Mouse (Mus musculus) liver, postnatal 0 days (tissue): Measurements from ENCODE around the gene Leo1. TPM values are rescaled to one million over a fixed set of nuclear protein-coding genes. Genes with fewer than 3 reads are reported as not detected.
A peak's percentile ranks its signal among the peaks of the same experiment; 100 is the strongest.

ENCODE experiments used
- ATAC-seq: fragments of 200-750 bp; cut with Nextera tagmentation; 2 replicates; pipeline ENCODE4 v1.8.0; 2017; ENCODE audit warnings: mild to moderate bottlenecking, moderate library complexity
- DNase-seq: peaks from one replicate; pipeline ENCODE4 v3.0.0-alpha.2; 2016
- H3K27ac ChIP-seq: fragments of 300-500 bp; sonication (generic); 2 replicates; pipeline ENCODE4 v1.5.1; 2014; ENCODE audit warnings: antibody characterized with exemption, moderate library complexity, mild to moderate bottlenecking, low read depth
- H3K27me3 ChIP-seq: fragments of 300-500 bp; sonication (generic); 2 replicates; pipeline ENCODE4 v1.6.1; 2014; ENCODE audit warnings: low read length, control low read depth, mixed read lengths; ENCODE audit not compliant: insufficient read depth
- H3K36me3 ChIP-seq: fragments of 300-500 bp; sonication (generic); replicated peaks from 2 replicates; pipeline ENCODE4 v1.6.1; 2014; ENCODE audit warnings: mild to moderate bottlenecking, control low read depth, low read length, moderate library complexity, mixed read lengths; ENCODE audit not compliant: insufficient read depth
- H3K4me1 ChIP-seq: fragments of 300-500 bp; sonication (generic); 2 replicates; pipeline ENCODE4 v1.6.1; 2014; ENCODE audit warnings: antibody characterized with exemption, mild to moderate bottlenecking, control low read depth; ENCODE audit not compliant: insufficient read depth
- H3K4me2 ChIP-seq: fragments of 300-500 bp; sonication (generic); 2 replicates; pipeline ENCODE4 v1.6.1; 2014; ENCODE audit warnings: low read depth, mild to moderate bottlenecking, low read length, moderate library complexity, mixed read lengths
- H3K4me3 ChIP-seq: fragments of 300-500 bp; sonication (generic); 2 replicates; pipeline ENCODE4 v1.5.1; 2014; ENCODE audit warnings: low read depth, low read length
- H3K9ac ChIP-seq: fragments of 300-500 bp; sonication (generic); replicated peaks from 2 replicates; pipeline ENCODE4 v1.6.1; 2014; ENCODE audit warnings: mild to moderate bottlenecking, moderate library complexity
- H3K9me3 ChIP-seq: fragments of 300-500 bp; sonication (generic); 2 replicates; pipeline ENCODE4 v1.6.1; 2016; ENCODE audit warnings: mild to moderate bottlenecking, control low read depth, low read length, mixed read lengths
- CTCF ChIP-seq: sonication (generic); IDR thresholded peaks from 2 replicates; pipeline ENCODE4 v1.5.1; 2016; ENCODE audit warnings: antibody characterized with exemption, low read depth
- EP300 ChIP-seq: IDR thresholded peaks from 2 replicates; pipeline ENCODE4 v1.6.1; 2016; ENCODE audit warnings: antibody characterized with exemption, low read depth, mild to moderate bottlenecking
- WGBS: fragments of 180-500 bp; shearing (Covaris S2); extraction: QIAGEN DNeasy Blood & Tissue Kit; methylation state at CpG from one replicate; pipeline ENCODE4 v1.1.7; 2014; ENCODE audit not compliant: insufficient replicate concordance; 5-methylcytosine and 5-hydroxymethylcytosine counted together
- polyA plus RNA-seq: library from polyadenylated mRNA; unstranded; fragments of >200 nt; fragmentation: Nextera tagmentation; extraction: Ambion mirVana; gene quantifications from 2 replicates; pipeline ENCODE4 v1.2.1, GENCODE M21; 2015

Leo1 gene
- polyA plus RNA-seq, 1 experiment from 2014 or later: 11.3 TPM

DNA sequence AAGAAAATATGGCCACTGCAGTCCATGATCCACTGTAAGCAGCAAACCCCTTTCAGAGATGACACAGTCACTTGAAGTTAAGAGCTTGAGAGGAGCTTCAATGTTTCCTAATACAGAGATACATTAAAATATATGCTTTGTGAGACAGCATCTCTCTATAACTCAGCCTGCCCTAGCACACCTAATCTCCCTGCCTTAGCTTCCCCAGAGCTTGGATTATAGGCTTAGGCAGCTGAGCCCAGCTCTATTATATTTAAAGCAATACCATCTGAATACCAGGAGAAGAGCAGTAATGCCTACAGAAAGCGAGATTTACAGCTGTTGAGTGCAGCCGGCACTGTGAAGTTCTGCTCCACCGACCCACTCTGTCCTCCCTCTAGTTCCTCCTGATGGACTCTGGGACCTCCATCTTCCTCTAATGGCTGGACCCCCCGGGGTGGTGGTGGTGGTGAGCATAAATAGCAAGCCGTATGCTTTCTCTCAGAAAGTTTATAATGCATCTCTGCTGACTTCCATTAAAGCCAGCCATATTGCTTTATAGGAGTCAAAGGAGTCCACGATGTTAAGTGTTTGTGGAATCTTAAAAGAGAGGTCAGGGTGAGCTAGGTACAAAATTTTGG lies 30.3 kb upstream of the Leo1 start:
- Histone ChIP-seq H3K27ac (peak overlapping the region; percentile 11; the same call in 1 of the 2 replicates), H3K4me3 (no peak overlapping the region), H3K4me1 (peaks cover 24% of the 10 kb centered on the region), H3K9ac (no peak overlapping the region), H3K36me3 (no peaks in the 10 kb centered on the region), H3K4me2 (peak overlapping the region; percentile 86), H3K9me3 (no peaks in the 10 kb centered on the region), H3K27me3 (no peaks in the 10 kb centered on the region)
- TF ChIP-seq EP300 (no peak), CTCF (no peak)
- 55% methylated on average over 6 of the region's 6 CpGs for WGBS
- ATAC-seq (no peak), DNase-seq (no peak)

DNA sequence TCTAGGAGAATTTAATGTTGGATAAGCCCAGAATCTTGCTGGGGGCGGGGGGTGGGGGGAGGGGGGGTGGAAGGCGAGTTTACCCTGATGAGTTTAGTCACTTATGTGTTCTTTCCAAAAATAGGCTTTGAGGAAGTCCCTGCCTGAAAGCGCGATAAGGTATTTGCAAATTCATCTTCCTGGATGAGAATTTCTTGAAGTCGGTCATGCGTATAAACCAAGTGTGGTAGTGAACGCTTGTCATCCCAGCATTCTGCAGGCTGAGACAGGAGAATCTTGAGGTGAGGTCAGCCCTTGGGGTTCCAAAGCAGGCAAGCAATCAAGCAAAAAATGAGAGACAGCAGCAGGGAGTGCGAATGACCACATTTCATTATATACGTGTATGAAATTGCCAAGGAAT lies 29.7 kb upstream of the Leo1 start:
- H3K4me2 ChIP-seq: 0 out of 2 replicates have a peak overlapping the region, but pooled peaks have one; percentile 16
- no peak for ATAC-seq
- H3K36me3 ChIP-seq: no peaks in the 10 kb centered on the region
- H3K27ac ChIP-seq: peak overlapping the region; percentile 32; the same call in 1 of the 2 replicates
- DNase-seq: no peak
- H3K9ac ChIP-seq: no peak overlapping the region
- H3K27me3 ChIP-seq: no peaks in the 10 kb centered on the region
- H3K4me1 ChIP-seq: peaks cover 24% of the 10 kb centered on the region
- H3K9me3 ChIP-seq: no peaks in the 10 kb centered on the region
- TF ChIP-seq EP300 (no peak; the same call in 1 of the 2 replicates), CTCF (no peak)
- WGBS: 38% methylated on average over 9 of the region's 9 CpGs
- no peak overlapping the region for H3K4me3 ChIP-seq

DNA sequence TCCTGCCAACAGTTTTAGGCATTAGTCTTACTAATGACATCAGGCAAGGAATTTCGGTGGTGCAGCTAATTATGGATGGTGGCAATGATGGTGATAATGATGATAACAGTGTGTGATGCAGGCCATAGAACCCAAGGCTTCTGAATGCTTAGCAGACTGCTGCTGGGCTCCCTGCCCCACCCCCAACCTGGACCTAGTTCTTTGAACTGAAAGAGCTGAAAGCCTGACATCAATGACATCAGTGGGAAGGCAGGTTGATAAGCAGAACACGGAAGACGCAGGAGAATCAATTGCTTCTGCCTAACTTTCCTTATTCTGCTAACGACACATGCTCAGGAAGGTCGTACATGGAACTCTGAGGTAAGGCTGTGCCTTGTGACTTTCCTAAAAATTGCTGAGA lies 28.1 kb upstream of the Leo1 start:
- Histone ChIP-seq H3K4me3 (no peak overlapping the region), H3K4me2 (no peak overlapping the region), H3K27me3 (no peaks in the 10 kb centered on the region), H3K9me3 (no peaks in the 10 kb centered on the region), H3K9ac (no peak overlapping the region), H3K27ac (no peak overlapping the region), H3K4me1 (peaks cover 19% of the 10 kb centered on the region), H3K36me3 (no peaks in the 10 kb centered on the region)
- no peak for ATAC-seq
- TF ChIP-seq CTCF (no peak), EP300 (no peak)
- no peak for DNase-seq
- WGBS: 69% methylated on average over 5 of the region's 5 CpGs

DNA sequence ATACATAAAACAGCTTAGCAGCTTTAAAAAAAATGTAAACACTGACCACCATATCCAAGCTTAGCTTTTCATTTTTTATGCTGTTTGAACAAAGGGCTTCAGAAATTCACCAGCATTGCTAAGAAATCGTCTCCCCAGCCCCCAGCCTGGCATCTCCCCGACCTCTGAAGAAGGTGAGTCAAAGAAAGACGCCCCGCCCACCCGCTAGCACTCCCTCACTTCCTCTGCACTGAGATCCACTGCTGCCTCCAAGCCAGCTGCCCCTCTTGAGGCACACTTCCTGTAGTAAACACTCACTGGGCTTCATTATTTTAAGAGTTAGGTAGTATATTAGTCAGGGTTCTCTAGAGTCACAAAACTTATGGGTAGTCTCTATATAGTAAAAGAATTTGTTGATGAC lies 27.1 kb upstream of the Leo1 start:
- Histone ChIP-seq H3K27me3 (no peaks in the 10 kb centered on the region), H3K4me3 (no peak overlapping the region), H3K9ac (no peak overlapping the region), H3K36me3 (no peaks in the 10 kb centered on the region), H3K9me3 (no peaks in the 10 kb centered on the region), H3K4me2 (no peak overlapping the region), H3K27ac (peak overlapping the region; percentile 37; the same call in 1 of the 2 replicates), H3K4me1 (peaks cover 16% of the 10 kb centered on the region)
- TF ChIP-seq EP300 (no peak), CTCF (no peak)
- DNase-seq (peak; percentile 57), ATAC-seq (no peak)
- 9% methylated on average over 5 of the region's 5 CpGs for WGBS

DNA sequence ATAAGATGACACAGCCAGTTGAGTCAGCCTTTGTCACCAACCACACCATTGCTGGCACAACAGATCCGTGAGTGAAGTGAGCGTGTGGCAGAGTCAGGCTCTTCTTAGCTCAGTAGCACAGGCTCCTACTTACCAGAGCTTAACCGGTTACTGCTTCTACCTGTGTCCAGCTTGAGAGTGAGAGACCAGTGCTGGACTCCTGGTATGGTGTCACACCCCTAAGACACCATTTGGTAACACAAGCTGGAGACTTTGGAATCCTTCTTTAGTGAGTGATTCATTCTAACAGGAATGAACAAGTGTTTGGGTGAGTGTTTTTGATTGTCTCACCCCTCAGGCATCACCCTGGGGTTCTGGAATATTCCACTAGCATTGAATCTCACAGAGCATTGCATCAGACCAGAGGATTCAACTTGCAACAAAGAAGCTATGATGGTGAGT lies 19.1 kb upstream of the Leo1 start:
- H3K9me3 ChIP-seq: no peaks in the 10 kb centered on the region
- no peak overlapping the region for H3K4me3 ChIP-seq
- no peak overlapping the region for H3K9ac ChIP-seq
- no peak overlapping the region for H3K27ac ChIP-seq
- 90% methylated on average over 3 of the region's 3 CpGs for WGBS
- no peak overlapping the region for H3K4me2 ChIP-seq
- no peaks in the 10 kb centered on the region for H3K27me3 ChIP-seq
- no peaks in the 10 kb centered on the region for H3K4me1 ChIP-seq
- ATAC-seq (no peak), DNase-seq (no peak)
- no peak for TF ChIP-seq CTCF
- TF ChIP-seq EP300: no peak
- no peaks in the 10 kb centered on the region for H3K36me3 ChIP-seq

DNA sequence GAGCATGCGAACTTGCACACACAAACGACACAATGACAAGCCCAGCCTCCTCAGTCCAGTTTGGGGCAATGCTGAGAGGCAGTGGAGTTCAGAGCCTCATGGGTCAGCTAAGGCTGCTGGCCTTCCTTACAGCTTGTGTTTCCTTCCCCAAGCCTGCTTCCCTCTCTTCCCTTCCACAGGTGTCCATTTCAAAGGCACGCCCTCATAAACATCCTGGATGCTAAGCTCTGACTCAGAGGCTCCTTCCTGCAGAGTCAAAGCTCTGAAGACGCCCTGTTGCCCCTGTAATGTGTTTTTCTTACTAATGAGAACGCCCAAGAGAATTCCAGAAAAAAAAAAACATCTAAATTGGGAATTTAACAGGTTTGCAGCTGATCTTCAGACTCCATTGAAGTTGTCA lies 17.6 kb upstream of the Leo1 start:
- 66% methylated on average over 5 of the region's 5 CpGs for WGBS
- H3K4me1 ChIP-seq: no peaks in the 10 kb centered on the region
- H3K4me3 ChIP-seq: no peak overlapping the region
- H3K9me3 ChIP-seq: no peaks in the 10 kb centered on the region
- ATAC-seq: no peak
- no peak for DNase-seq
- H3K9ac ChIP-seq: no peak overlapping the region
- H3K27me3 ChIP-seq: no peaks in the 10 kb centered on the region
- TF ChIP-seq CTCF: no peak
- no peak for TF ChIP-seq EP300
- H3K36me3 ChIP-seq: no peaks in the 10 kb centered on the region
- no peak overlapping the region for H3K27ac ChIP-seq
- no peak overlapping the region for H3K4me2 ChIP-seq
